Mouse (Mus musculus): ENCODE measurements around the gene Poln.
A peak's percentile ranks its signal among the peaks of the same experiment; 100 is the strongest.

Gene Poln

GRCm38 (mm10) chr5:33994671-33995625, 174.3 kb downstream of the Poln start:
- peak in 1 of 2 experiments; percentile 67 for DNase-seq (ENCODE audit: low spot score in 2 of 2)

- peak; percentile 89 to 94 for DNase-seq (ENCODE audit: low spot score in 2 of 2)
Observed at GRCm38 (mm10) chr5:33983309-33984121, 185.7 kb downstream of the Poln start, which contains the start of gene Gm1673. Gene Gm1673 (plus strand): TSS chr5:33983433.

DNA sequence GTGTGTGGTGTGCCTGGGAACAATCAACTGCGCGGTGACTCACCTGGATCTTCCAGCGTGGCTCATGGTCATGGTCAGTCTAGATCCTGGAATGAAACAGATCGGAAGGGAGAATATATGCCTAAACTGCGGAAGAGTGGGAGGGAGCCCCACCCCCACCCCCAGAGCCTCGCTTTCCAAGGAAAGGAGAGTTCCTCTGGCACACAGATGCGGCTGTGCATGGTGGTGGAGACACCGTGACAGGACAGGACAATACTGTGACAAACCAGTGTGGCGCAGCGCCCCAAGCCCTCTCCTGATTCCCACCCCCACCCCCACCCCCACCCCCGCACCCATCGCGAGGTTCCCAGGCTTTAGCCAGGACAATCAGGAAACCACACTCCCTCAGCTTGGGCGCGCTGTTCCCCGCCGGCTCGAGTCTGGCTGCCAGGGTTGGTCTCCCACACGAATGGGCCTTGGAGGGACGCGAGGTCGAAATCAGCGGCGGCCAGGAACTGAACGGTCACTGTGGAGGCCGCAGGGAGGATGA, 186.5 kb downstream of the Poln start:
- no peak for DNase-seq (ENCODE audit: low spot score in 2 of 2)

DNA sequence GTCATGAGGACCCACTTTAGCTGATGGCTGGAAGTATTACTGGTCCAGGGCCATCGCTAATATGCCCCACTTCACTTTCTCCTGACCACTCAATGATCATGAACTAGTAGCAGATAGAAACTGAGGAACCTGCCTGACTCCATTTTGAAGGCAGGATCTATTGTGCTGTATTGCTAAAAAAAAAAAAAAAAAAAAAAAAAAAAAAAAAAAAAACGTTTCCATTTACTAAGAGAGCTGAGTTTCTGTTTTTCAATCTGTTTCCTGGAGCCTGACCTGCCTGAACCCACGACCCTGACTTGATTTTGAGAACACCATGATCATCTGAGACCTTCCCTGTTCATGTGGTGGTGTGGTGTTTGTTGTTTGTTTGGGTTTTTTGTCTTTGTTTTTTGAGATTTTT, 193.0 kb downstream of the Poln start:
- DNase-seq (ENCODE audit: low spot score in 2 of 2): no peak

GRCm38 (mm10) chr5:33974736-33975135, 194.5 kb downstream of the Poln start:
- DNase-seq (ENCODE audit: low spot score in 2 of 2): no peak

GRCm38 (mm10) chr5:33959382-33959781, 209.9 kb downstream of the Poln start:
- no peak for DNase-seq (ENCODE audit: low spot score in 2 of 2)

Data from cerebellum, postnatal 4 days (tissue).